Mouse (Mus musculus) liver, embryonic 14 days (tissue): Measurements from ENCODE around the gene Olfr703. TPM values are rescaled to one million over a fixed set of nuclear protein-coding genes. Genes with fewer than 3 reads are reported as not detected.

Experiments
- polyA plus RNA-seq: library from polyadenylated mRNA; depleted of rRNA; stranded (reverse); fragments of >200 nt; gene quantifications from 2 replicates; pipeline ENCODE4 v1.2.3, GENCODE M21; 2012; rRNA removed

Olfr703 gene
- not detected in 2 replicates for polyA plus RNA-seq

GRCm38 (mm10) chr7:106843060-106843459 is at the start of gene Olfr703:
Olfr703 (plus strand) TSS chr7:106843360.

DNA sequence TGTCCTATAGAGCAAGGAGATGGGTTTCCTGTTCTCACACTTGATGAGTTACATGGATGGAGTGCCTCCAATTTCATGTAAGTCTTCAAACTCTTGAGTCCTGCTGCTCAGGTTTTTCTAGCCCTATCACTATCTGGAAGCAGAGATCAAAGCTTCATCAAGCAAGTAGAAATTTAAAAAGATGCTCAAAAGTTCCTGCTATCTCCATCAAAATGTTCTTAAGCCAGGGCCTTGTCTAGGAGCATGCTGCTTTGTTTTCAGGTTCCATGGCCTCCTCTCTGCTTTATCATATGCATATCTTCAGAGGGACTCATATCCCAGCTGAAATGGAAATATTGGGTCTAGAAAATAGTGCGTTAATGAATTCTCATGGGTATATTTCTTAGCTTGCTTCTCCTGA is 34.4 kb upstream of the Olfr703 start, which contains the start of gene Olfr700:
Gene Olfr700 (minus strand): TSS at position 101 of the 400 bp plus-strand sequence.

GRCm38 (mm10) chr7:106813829-106814228 is 29.3 kb upstream of the Olfr703 start, which contains the start of gene Olfr701:
Olfr701 (plus strand) TSS chr7:106814129.

DNA sequence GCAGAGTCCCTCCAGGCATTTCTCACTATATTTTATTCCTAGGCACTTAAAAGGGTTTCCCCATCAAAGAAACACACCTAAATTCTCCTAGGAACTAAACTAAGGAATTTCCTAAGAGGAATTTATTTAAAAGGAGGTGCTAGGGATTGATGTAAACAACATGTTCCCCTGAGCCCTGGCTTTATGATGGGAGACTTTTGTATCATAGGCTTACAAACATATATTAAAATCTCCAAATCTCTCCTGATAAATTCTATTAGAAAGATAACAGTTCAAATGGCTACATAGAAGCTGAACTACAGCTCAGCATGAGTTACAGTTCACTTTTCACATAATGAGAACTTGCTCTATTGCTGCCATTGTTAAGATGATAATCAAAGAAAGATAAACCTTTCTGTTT is 9.4 kb upstream of the Olfr703 start, which contains the start of gene Olfr702:
Gene Olfr702 (minus strand): TSS at position 101 of the 400 bp plus-strand sequence.

GRCm38 (mm10) chr7:106862885-106863284 is 19.7 kb downstream of the Olfr703 start, which contains the start of gene Olfr704:
Olfr704 (plus strand) TSS chr7:106863185.

GRCm38 (mm10) chr7:106876791-106877190 is 33.6 kb downstream of the Olfr703 start, which contains the start of gene Olfr705:
Olfr705 (minus strand) TSS chr7:106876891.

GRCm38 (mm10) chr7:106888062-106888461 is 44.9 kb downstream of the Olfr703 start, which contains the start of gene Olfr706:
Olfr706 (minus strand) TSS chr7:106888162.

Other genes with a start within 250 kb of the Olfr703 start
- gene Olfr693, start 162.8 kb upstream of the Olfr703 start, polyA plus RNA-seq = not detected in 2 replicates
- not detected in 2 replicates for gene Olfr694, start 151.5 kb upstream of the Olfr703 start, polyA plus RNA-seq
- not detected in 2 replicates for gene Olfr695, start 127.0 kb upstream of the Olfr703 start, polyA plus RNA-seq
- gene Olfr697, start 100.9 kb upstream of the Olfr703 start, polyA plus RNA-seq = not detected in 2 replicates
- gene Olfr698, start 88.0 kb upstream of the Olfr703 start, polyA plus RNA-seq = not detected in 2 replicates
- gene Olfr699, start 50.2 kb upstream of the Olfr703 start, polyA plus RNA-seq = not detected in 2 replicates
- not detected in 2 replicates for gene Olfr700, start 34.5 kb upstream of the Olfr703 start, polyA plus RNA-seq
- gene Olfr701, start 29.2 kb upstream of the Olfr703 start, polyA plus RNA-seq = not detected in 2 replicates
- gene Olfr702, start 9.5 kb upstream of the Olfr703 start, polyA plus RNA-seq = not detected in 2 replicates
- not detected in 2 replicates for gene Olfr704, start 19.8 kb downstream of the Olfr703 start, polyA plus RNA-seq
- not detected in 2 replicates for gene Olfr705, start 33.5 kb downstream of the Olfr703 start, polyA plus RNA-seq
- not detected in 2 replicates for gene Olfr706, start 44.8 kb downstream of the Olfr703 start, polyA plus RNA-seq
- gene Olfr707, start 57.9 kb downstream of the Olfr703 start, polyA plus RNA-seq = not detected in 2 replicates
- gene Olfr1532-ps1, start 64.6 kb downstream of the Olfr703 start, polyA plus RNA-seq = not detected in 2 replicates
- gene Olfr709-ps1, start 88.9 kb downstream of the Olfr703 start, polyA plus RNA-seq = not detected in 2 replicates
- gene Olfr710, start 105.0 kb downstream of the Olfr703 start, polyA plus RNA-seq = not detected in 2 replicates
- not detected in 2 replicates for gene Olfr6, start 120.6 kb downstream of the Olfr703 start, polyA plus RNA-seq
- gene Olfr711, start 132.1 kb downstream of the Olfr703 start, polyA plus RNA-seq = not detected in 2 replicates
- gene Olfr2, start 162.7 kb downstream of the Olfr703 start, polyA plus RNA-seq = not detected in 2 replicates
- gene Olfr713, start 187.8 kb downstream of the Olfr703 start, polyA plus RNA-seq = not detected in 2 replicates
- not detected in 2 replicates for gene Olfr714, start 227.6 kb downstream of the Olfr703 start, polyA plus RNA-seq
- gene Olfr17, start 249.9 kb downstream of the Olfr703 start, polyA plus RNA-seq = not detected in 2 replicates